Mouse (Mus musculus) right cerebral cortex, postnatal 4 days (tissue): ENCODE data around the gene Ephb1.

Source experiments
- DNase-seq: peaks from one replicate; pipeline ENCODE4 v3.0.0-alpha.2; 2022

Ephb1 gene

GRCm38 (mm10) chr9:102033231-102033630 lies 321.3 kb downstream of the Ephb1 start:
- DNase-seq, result no peak

GRCm38 (mm10) chr9:102032376-102032775 lies 322.1 kb downstream of the Ephb1 start:
- no peak for DNase-seq

DNA sequence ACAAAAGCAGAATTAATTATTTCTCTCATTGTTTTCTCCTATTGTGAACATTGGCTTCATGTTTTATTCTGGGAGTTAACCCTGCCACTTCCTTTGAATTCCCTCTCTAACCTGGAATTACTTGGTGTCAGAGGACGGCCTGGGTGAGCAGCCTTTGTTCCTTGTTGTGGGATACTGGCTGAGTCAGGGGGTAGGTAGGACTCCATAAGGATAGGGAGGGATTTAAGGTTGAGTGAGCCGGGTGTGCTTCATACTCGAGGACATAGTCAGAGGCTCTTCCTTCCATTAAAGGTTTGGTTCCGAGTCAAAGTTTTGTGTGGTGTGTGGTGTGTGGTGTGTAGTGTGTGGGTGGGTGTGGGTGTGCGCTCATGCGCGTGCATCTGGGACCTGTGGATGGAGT lies 324.8 kb downstream of the Ephb1 start:
- no peak for DNase-seq

DNA sequence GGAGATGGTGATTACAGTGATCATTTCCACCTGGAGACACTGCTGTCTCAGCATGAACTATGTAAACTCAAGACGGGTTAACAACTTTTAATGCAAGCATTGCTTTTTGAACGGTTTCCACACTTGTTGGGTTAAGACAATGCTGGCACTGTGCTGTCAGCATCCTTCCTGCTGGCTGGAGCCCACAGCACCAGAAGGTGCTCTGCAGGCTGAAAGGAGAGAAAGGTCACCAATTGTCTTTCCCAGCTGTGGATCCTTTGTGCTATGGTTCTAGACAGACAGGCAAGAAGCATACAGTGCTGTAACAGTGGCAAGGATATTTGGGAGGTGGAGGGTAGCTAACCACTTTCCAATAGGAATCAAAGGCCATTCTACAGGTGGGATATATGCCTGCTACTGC lies 328.4 kb downstream of the Ephb1 start:
- no peak for DNase-seq

DNA sequence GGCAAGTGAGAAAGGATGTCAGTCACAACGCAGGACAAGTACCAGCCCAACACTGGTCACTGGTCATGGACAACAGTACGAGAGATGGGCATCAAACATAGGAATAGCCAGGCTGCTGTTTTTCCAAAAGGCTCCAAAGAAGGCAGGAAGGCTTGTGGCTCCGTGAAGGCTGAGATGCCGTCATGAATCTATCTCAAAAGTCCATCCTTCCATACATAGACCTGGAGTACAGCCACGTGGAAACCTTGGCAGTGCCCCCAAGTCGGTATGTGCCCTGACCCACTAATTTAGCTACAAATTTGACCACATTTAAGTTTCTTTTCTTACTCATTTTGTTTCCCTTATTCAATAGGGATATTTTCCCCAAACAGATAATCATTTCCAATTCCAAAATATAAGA lies 329.4 kb downstream of the Ephb1 start:
- no peak for DNase-seq

DNA sequence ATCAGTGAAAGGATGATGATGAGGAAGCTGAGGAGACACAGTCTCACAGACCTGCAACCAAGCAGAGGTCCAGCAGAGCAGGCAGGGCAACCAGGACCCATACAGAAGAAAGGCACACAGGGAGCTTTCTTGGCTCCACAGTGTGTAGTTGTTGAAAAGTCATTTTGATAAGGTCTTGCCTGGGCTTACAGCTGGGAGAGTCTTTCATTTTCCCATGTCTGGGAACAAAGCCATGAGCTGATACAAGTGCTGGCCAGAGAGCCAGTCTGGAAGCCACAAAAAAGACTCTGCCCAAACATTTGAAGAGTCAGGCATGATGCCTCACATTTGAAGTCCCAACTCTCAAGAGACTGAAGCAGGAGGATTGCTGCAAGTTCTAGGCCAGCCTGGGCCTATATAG lies 339.0 kb downstream of the Ephb1 start:
- no peak for DNase-seq

GRCm38 (mm10) chr9:102007706-102008105 lies 346.8 kb downstream of the Ephb1 start:
- no peak for DNase-seq

GRCm38 (mm10) chr9:102006539-102006938 lies 348.0 kb downstream of the Ephb1 start:
- no peak for DNase-seq

- no peak for DNase-seq
Observed at GRCm38 (mm10) chr9:102002920-102003319, 351.6 kb downstream of the Ephb1 start.

GRCm38 (mm10) chr9:102002186-102002585 lies 352.3 kb downstream of the Ephb1 start:
- DNase-seq, result no peak

GRCm38 (mm10) chr9:102001633-102002165 lies 352.8 kb downstream of the Ephb1 start:
- no peak for DNase-seq

GRCm38 (mm10) chr9:101999690-102000089 lies 354.8 kb downstream of the Ephb1 start:
- DNase-seq, result no peak

DNA sequence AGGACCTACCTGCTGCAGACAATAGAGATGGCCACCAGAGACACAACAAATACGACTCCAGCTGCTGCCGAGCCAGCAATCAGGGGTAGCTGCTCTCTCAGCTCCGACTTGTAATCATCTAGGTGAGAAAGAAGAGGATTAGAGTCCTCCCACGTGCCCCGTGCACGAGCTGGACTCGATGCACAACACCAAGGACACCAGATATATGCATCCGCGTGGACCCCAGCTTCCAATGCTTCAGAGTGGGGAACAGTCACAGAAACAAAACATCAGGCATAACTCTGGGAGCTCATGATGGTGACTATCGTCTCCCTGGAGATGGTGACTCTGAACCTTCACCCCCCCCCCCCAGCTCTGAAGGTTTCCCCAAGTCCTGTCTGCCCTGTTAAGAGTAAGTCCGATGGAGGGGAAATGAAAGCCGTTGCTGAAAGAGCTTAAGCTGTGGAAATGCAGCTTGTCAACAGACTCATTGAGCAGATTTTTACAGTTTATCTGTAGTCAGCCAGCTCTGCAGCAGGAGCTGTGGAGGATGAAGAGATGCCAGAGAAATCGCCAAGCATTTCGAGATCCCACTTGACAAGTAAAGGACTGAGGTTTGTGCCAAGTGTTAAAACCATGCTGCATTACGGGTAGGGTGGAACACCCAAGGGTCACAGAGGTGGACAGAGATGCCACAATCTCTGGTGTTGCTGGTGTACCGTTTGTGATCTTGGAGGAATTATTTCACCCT lies 357.6 kb downstream of the Ephb1 start:
- DNase-seq, result no peak

GRCm38 (mm10) chr9:101996183-101996582 lies 358.3 kb downstream of the Ephb1 start:
- DNase-seq, result no peak

DNA sequence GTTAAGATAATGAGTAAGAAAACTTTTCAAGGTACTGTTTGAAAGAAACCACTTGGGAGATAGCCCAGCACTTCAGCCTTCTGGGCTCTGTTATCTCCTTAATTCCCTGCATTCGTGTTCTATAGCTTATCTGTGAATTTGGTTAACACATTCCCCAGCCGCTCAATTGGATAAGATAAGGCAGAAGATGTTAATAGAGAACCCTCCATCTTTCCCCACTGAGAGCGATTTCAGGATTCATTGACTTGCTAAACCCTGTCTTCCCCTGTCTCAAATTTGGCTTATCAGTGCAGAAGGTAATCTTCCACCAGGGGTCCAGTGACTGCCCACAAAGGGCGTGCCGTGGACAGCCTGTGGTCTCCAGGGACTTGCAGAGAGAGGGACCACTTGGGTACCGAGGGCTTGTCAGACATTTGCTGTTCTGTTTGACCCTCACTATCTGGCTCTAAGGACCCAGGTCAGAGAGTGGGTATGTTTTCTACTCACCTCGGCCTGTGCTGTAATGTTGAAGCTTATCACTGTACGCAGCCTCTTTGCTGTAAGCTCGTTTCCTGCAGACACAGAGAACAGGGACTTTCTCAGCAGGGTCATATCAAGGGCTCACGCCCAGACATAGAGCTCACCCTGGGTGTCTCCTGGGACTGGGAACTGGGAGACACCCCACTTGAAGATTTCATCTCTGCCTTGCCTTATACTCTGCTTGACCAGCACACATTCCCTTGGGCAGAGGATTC lies 358.9 kb downstream of the Ephb1 start:
- no peak for DNase-seq

GRCm38 (mm10) chr9:101994086-101994485 lies 360.4 kb downstream of the Ephb1 start:
- no peak for DNase-seq

DNA sequence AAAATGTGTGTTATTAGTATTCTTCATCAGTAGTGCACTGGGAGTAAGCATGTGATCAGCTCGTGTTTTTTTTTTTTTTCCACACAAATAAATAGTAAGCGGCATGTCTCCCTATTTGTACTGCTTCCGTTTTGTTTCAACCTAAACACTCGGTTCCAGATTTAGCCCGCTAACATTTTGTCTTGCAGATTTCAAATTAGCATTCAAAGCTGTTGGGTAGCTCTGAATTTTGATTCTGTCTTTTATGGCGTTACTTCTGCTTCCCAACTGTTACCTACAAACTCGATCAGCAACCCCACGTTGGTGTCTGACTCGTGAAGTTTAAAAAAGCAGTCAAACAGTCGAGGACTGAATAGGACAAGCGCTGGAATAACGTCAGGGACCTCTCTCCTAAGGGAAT lies 363.7 kb downstream of the Ephb1 start:
- DNase-seq, result no peak

- no peak for DNase-seq
Observed at GRCm38 (mm10) chr9:101990032-101990431, 364.5 kb downstream of the Ephb1 start.

- no peak for DNase-seq
Observed at GRCm38 (mm10) chr9:101986910-101987309, 367.6 kb downstream of the Ephb1 start.

GRCm38 (mm10) chr9:101982378-101982777 lies 372.1 kb downstream of the Ephb1 start:
- no peak for DNase-seq

- no peak for DNase-seq
Observed at GRCm38 (mm10) chr9:101981161-101981560, 373.3 kb downstream of the Ephb1 start.

DNA sequence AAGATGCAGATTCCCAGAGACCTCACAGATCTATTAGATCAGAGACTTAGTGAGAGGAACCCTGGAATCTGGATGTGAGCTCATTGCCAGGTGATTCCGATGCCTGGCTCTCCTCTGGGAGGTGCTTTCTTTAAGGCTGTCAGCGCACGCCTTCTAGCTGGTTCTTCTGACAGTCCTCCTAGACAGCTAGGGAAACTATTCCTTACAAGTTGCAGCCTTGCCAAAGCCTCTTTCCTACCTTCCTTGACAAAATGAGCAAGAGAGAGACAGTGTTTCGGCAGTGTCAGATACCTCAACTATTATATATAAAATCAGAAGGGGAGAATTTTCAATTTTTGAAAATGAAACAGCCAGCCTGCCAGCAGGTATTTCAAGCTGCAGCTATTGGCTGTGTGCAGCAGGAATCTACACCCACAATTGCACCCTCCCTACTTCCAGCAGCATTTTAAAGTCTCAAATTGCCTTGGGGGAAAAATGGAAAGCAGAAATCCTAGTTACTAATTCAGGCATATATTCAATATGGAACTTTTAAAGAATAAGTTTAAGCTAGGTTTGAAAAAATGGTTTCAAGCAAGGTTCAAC lies 377.5 kb downstream of the Ephb1 start:
- no peak for DNase-seq

DNA sequence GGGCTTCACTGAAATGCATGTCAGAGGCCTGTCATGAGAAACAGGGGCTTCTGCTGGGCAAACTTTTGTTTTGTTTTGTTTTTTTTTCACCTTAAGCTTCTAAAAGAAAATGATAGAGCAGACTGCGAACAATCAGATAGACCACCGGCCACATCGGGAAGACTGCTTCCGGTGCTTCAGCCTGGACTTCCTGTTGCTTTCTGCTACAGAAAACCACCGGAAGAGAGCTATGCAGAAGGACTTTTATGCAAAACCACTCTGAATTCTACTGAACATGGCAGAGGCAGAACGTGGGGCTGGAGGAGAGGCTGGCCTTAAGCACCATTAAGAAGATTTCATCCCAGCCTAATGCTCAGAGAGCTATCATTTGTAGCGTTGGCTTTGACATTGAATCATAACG lies 382.2 kb downstream of the Ephb1 start:
- no peak for DNase-seq

DNA sequence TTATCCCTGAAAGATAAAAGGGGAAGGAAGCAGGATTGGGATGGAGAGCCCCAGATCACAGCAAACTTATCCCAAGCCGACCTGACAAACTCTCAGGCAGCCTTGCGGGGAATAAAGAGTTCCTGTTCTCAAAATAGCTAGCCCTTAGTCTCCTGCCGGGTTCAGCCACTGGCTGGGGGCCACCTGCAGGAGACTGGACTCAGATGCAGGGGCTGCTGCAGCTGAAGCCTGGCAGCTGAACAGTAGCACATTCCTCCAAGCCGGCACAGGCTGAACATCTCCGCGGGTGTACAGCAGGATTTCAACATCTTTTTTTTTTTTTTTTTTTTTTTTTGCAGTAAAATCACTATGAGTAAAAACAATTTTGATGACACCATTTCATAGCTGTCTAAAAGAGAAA lies 382.7 kb downstream of the Ephb1 start:
- DNase-seq, result no peak
